Mouse (Mus musculus) small intestine, adult 2 months (tissue): ENCODE data around the gene Prkch. TPM values are rescaled to one million over a fixed set of nuclear protein-coding genes. Genes with fewer than 3 reads are reported as not detected.

Experiments
- H3K27ac ChIP-seq: fragments of 200-500 bp; 2 replicates; pipeline ENCODE4 v1.5.1; 2012; ENCODE audit warnings: low read depth, low read length, control low read depth, inconsistent platforms; ENCODE audit not compliant: insufficient read depth
- H3K27me3 ChIP-seq: fragments of 200-500 bp; 2 replicates; pipeline ENCODE4 v1.6.1; 2012; ENCODE audit warnings: mild to moderate bottlenecking, moderate library complexity, low read length, inconsistent platforms; ENCODE audit not compliant: control insufficient read depth, insufficient read depth
- H3K36me3 ChIP-seq: fragments of 200-500 bp; 2 replicates; pipeline ENCODE4 v1.6.1; 2012; ENCODE audit warnings: mild to moderate bottlenecking, low read length, control low read depth, inconsistent platforms; ENCODE audit not compliant: control insufficient read depth, insufficient read depth
- H3K4me1 ChIP-seq: fragments of 200-500 bp; 2 replicates; pipeline ENCODE4 v1.6.1; 2012; ENCODE audit warnings: low read length, inconsistent platforms, mixed read lengths; ENCODE audit not compliant: control insufficient read depth, insufficient read depth, insufficient read length
- H3K4me3 ChIP-seq: fragments of 200-500 bp; 2 replicates; pipeline ENCODE4 v1.5.1; 2012; ENCODE audit warnings: low read depth, mild to moderate bottlenecking, control low read depth, inconsistent platforms, low read length, moderate library complexity
- CTCF ChIP-seq: fragments of 200-500 bp; IDR thresholded peaks from 2 replicates; pipeline ENCODE4 v1.5.1; 2012; ENCODE audit warnings: low read depth, mild to moderate bottlenecking, control low read depth, inconsistent platforms, low read length, moderate library complexity, mixed read lengths; ENCODE audit not compliant: insufficient replicate concordance, insufficient read length; ENCODE audit errors: extremely low read depth
- POLR2A ChIP-seq: fragments of 200-500 bp; IDR thresholded peaks from 2 replicates; pipeline ENCODE4 v1.6.1; 2012; ENCODE audit warnings: low read depth, mild to moderate bottlenecking, control low read depth, inconsistent platforms, low read length, moderate library complexity
- WGBS: fragments of 180-500 bp; shearing (Covaris S2); methylation state at CpG from one replicate; pipeline ENCODE4 v1.1.7; 2018; 5-methylcytosine and 5-hydroxymethylcytosine counted together
- polyA plus RNA-seq: library from polyadenylated mRNA; depleted of rRNA; stranded (reverse); fragments of >200 nt; gene quantifications from 2 replicates; pipeline ENCODE4 v1.2.3, GENCODE M21; 2012

The Prkch gene
- polyA plus RNA-seq, 1 experiment: 3.2 TPM

- TF ChIP-seq CTCF: no peak
- no peaks in the 10 kb centered on the region for H3K27me3 ChIP-seq
- H3K4me3 ChIP-seq: no peak overlapping the region
- no peaks in the 10 kb centered on the region for H3K36me3 ChIP-seq
- no peak overlapping the region for H3K27ac ChIP-seq
- WGBS: 89% methylated on average over 8 of the region's 8 CpGs
- no peaks in the 10 kb centered on the region; the same call in 1 of the 2 replicates for H3K4me1 ChIP-seq
Measured at GRCm38 (mm10) chr12:73801845-73802244, 217.2 kb downstream of the Prkch start.

GRCm38 (mm10) chr12:73802379-73803057, 217.9 kb downstream of the Prkch start:
- TF ChIP-seq POLR2A (no peak), CTCF (no peak)
- Histone ChIP-seq H3K4me3 (no peak overlapping the region), H3K36me3 (no peaks in the 10 kb centered on the region), H3K27ac (no peak overlapping the region), H3K27me3 (no peaks in the 10 kb centered on the region), H3K4me1 (no peaks in the 10 kb centered on the region; the same call in 1 of the 2 replicates)
- WGBS: 80% methylated on average over 10 of the region's 10 CpGs

GRCm38 (mm10) chr12:73803946-73804345, 219.3 kb downstream of the Prkch start:
- WGBS: 85% methylated on average over 4 of the region's 4 CpGs
- H3K4me1 ChIP-seq: no peaks in the 10 kb centered on the region; the same call in 1 of the 2 replicates
- no peak overlapping the region for H3K27ac ChIP-seq
- no peaks in the 10 kb centered on the region for H3K27me3 ChIP-seq
- TF ChIP-seq CTCF: no peak
- TF ChIP-seq POLR2A: no peak
- no peaks in the 10 kb centered on the region for H3K36me3 ChIP-seq
- H3K4me3 ChIP-seq: no peak overlapping the region

- no peak overlapping the region for H3K27ac ChIP-seq
- no peak overlapping the region for H3K4me3 ChIP-seq
- no peaks in the 10 kb centered on the region for H3K27me3 ChIP-seq
- no peaks in the 10 kb centered on the region; the same call in 1 of the 2 replicates for H3K4me1 ChIP-seq
- TF ChIP-seq CTCF (no peak), POLR2A (no peak)
- 63% methylated on average over 3 of the region's 3 CpGs for WGBS
- H3K36me3 ChIP-seq: no peaks in the 10 kb centered on the region
Measured at GRCm38 (mm10) chr12:73805541-73805940, 220.9 kb downstream of the Prkch start.

GRCm38 (mm10) chr12:73806003-73806402, 221.4 kb downstream of the Prkch start:
- TF ChIP-seq CTCF (no peak), POLR2A (no peak)
- WGBS: 88% methylated on average over 5 of the region's 5 CpGs

GRCm38 (mm10) chr12:73807228-73807627, 222.6 kb downstream of the Prkch start:
- WGBS: 74% methylated on average over 2 of the region's 2 CpGs
- H3K36me3 ChIP-seq: no peaks in the 10 kb centered on the region
- TF ChIP-seq CTCF: no peak
- TF ChIP-seq POLR2A: no peak
- H3K27ac ChIP-seq: no peak overlapping the region
- no peaks in the 10 kb centered on the region for H3K4me1 ChIP-seq
- H3K4me3 ChIP-seq: no peak overlapping the region
- H3K27me3 ChIP-seq: no peaks in the 10 kb centered on the region

More at GRCm38 (mm10) chr12:73806003-73806402, 221.4 kb downstream of the Prkch start:
- H3K4me3 ChIP-seq: no peak overlapping the region
- no peaks in the 10 kb centered on the region; the same call in 1 of the 2 replicates for H3K4me1 ChIP-seq
- H3K27me3 ChIP-seq: no peaks in the 10 kb centered on the region
- H3K36me3 ChIP-seq: no peaks in the 10 kb centered on the region
- no peak overlapping the region for H3K27ac ChIP-seq

- Histone ChIP-seq H3K27ac (no peak overlapping the region; the same call in 1 of the 2 replicates), H3K27me3 (no peaks in the 10 kb centered on the region), H3K4me1 (no peaks in the 10 kb centered on the region; the same call in 1 of the 2 replicates), H3K36me3 (no peaks in the 10 kb centered on the region), H3K4me3 (no peak overlapping the region)
- no peak for TF ChIP-seq POLR2A
- no peak for TF ChIP-seq CTCF
- WGBS: 54% methylated on average over 13 of the region's 13 CpGs
Measured at GRCm38 (mm10) chr12:73810041-73810795, 225.6 kb downstream of the Prkch start.
